Mouse (Mus musculus) urinary bladder, adult 18-20 months (tissue): ENCODE measurements around the gene Bok.

Experiments used
- DNase-seq, 2 experiments: peaks; one replicate each; pipeline ENCODE4 v3.0.0; 2022; ENCODE audit warnings: low spot score in 2 of 2, mixed read lengths in 2 of 2

Bok gene

DNA sequence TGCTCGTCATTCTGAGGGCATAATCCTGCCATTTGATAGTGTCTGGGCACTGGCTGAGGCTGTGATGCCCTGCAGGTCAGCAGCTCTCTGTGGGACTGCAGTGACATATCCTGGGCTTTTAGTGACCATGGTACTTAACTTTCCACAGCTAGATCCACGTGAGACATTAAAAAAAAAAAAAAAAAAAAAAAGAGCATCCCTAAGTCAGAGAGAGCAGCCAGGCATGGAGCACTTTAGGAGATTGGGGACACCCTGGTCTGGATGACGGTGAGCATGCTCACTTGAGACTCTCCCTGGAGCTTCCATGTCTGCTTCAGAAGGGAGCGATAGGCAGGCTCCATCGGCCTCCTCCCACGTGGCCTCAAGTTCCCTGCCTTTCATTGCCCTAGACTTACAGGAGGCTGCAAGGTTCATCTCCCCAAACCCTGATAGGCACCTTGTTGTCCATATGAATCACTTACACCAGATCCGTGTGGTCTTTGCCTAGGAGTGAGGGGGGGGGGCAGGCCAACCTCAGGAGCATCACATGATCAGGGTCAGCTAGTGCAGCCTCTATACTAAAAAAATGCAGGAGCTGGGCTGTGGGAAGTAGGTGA lies 4.5 kb downstream of the Bok start:
- DNase-seq: no peak

DNA sequence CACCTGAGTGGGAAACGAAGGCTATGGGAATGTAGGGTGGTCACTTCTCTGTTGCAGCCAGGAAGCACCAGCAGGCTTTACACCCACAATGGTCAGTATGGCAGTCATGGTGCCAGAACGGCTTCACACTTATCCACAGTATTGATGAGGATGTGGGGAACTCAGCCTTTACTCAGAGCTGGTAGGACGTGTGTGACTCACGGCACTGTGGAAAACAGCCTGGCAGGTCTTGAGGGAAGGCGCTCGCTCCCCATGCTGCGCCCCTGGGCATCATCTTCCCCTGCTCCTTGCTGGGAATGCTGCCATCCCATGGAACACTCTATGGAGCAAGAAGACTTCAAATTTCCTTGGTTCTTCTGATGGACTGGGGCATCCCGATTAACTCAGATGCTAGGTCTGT lies 5.6 kb downstream of the Bok start:
- DNase-seq: no peak

DNA sequence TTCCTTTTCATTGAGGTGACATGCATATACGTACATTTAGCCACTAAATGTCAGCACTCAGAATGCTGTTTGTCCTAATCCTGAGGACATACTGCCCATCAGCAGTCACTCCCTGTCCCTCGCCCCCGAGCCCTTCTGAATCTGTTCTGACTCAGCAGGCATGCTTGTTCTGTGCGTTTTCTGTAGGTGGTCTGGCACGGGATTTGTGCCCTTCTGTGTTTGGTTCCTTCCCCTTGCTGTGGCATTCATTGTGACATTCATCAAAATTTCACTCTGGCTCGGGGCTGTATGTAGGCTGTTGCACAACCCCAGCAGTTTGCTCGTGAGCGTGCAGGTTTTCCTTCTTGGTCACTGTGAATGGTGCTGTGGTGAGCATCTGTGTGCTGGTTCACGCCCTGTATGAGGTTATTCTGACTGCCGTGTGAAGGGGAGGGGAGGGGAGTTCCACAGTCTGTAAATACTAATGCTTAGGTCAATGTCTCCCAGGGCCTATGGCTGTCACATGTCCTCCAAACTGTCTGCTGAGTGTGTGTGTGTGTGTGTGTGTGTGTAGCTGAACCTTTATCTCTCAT lies 6.4 kb downstream of the Bok start:
- DNase-seq: no peak

DNA sequence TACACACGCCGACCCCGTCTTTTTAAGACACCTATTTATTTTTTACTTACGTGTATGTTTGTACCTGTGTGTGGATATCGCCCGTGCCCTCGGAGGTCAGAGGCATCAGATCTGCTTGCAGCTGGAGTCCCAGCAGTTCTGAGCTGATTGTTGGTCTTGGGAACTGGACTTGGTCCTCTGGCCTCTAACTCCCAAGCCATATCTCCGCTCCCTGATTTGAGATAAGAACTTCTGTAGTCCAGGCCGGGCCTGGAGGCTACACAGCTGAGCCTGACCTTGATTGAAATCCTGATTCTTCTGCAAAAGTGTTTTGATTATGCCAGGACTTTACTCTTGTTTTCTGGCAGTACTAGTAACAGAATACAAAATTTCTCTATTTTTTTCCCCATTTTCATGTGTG lies 7.3 kb downstream of the Bok start:
- no peak for DNase-seq

DNA sequence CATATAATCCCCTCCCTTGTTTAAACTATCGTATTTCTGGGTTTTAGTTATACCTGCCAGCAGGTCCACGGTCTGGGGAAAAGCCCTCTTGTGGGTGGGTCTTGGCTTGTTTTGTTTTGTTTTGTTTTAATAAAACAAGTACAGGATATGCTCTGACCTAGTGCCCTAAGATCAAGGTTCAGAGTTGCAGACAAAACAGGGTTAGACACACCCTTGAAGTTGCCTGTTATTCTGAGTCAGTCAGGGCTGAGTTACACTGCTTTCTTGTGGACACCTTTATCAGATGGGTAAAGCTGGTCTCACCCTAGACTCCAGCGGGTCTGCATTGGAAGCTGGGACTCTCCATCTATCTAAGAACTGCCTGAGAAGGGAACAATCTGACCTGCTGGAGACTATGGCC lies 8.0 kb downstream of the Bok start:
- no peak for DNase-seq

DNA sequence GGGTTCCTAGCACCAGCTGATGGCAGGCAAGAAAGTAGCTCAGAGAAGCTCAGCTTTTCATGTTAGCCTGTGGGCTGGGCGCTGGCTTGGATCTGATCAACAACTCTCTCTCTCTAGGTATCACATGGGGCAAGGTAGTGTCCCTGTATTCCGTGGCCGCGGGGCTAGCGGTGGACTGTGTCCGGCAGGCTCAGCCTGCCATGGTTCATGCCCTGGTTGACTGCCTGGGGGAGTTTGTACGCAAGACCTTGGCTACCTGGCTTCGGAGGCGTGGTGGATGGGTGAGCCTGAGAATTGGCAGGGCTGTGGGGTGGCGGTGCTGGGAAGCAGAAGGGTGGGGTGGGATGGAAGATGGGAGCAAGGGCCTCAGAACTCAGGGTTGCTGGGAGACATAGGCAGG lies 8.5 kb downstream of the Bok start:
- DNase-seq: no peak

DNA sequence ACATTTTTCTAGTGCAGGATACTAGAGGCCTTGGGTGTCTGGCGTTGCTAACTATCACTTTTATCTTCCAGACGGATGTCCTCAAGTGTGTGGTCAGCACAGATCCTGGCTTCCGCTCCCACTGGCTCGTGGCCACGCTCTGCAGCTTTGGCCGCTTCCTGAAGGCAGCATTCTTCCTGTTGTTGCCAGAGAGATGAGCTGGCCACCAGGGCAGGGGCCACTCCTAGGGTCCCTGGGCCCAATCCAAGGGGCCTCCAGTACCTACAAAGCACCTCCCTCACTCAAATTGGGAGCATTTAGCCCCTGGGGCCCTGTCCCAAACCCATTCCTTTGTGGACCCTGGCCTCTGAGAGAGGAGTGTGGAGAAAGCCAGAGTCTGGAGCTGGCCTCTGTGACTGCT lies 9.5 kb downstream of the Bok start:
- peak; percentile 17 to 60 for DNase-seq

DNA sequence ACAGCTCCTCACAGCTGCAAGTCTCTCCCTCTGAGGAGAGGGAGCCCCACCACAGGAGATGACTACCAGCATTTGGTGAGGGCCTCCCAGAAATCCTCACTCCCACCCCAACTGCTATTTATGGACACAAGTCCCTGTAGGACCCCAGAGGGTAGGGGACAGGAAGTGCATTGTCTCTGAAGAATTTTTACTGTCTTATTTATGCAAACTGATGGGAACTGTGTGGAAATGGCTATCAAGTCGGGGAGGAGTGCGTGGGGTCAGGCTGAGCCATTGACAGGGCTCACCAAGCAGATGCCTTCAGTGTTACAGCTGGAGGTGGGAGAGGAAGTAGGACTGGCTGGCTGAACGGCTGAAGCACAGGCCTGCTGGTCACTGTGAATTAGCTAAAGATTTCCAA lies 11.9 kb downstream of the Bok start:
- no peak for DNase-seq

DNA sequence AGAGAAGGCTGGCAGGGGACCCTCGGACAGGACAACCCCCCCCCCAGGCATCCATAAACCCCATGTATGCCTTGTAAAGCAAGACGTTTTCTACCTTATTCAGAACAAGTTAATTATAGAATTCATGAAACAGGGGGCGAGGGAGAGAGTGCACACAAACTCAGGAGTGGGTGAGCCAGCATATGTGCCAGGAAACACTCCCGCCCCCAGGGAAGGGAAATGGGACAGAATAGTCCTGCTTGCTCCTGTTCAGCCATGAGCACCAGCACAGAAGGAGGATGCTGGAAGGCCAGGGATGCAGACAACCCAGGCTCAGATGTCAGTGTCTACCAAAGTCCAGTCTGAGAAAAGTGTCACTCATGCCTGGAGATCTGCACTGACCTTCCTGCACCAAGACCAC lies 13.7 kb downstream of the Bok start:
- DNase-seq: no peak

DNA sequence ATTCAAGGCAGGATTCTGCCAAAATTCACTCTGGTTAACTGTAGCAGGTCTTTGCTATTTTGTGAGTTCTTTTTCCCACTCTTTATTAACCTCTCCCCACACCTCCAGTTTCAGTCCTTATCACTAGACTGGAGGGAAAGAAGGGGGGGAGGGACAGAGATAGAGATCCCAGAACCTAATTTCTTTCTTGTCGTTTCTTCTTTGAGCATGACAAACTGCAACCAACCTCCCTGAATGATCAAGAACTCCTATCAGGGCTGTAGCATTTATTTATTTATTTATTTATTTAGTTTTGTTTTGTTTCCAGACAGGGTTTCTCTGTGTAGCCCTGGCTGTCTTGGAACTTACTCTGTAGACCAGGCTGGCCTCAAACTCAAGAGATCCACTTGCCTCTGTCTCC lies 16.6 kb downstream of the Bok start:
- DNase-seq: no peak

DNA sequence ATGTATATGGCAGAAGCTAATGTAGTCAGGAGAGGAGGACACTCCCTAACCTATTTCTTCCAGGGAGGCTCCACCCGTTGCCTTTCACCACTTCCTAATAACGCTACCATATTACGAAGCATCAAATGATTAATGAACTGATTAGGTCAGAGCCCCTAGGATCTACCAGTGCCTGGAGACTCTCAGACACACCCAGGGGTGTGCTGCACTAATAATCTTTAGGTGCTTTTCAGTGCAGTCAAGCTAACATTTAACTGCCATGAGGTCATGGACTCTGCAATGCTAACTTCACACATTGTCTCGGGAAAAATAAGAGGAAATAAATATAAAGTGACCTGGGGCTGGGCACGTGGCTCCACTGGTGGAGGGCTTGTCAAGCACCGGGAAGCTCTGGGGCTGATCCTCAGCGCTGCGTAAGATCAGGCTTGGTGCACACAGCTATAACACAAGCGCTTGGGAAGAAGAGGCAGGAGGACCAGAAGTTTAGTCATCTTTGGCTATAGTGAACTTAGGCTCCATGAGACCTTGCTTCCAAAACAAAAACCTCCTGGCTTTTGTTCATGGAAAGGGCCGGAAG lies 18.1 kb downstream of the Bok start:
- no peak for DNase-seq

DNA sequence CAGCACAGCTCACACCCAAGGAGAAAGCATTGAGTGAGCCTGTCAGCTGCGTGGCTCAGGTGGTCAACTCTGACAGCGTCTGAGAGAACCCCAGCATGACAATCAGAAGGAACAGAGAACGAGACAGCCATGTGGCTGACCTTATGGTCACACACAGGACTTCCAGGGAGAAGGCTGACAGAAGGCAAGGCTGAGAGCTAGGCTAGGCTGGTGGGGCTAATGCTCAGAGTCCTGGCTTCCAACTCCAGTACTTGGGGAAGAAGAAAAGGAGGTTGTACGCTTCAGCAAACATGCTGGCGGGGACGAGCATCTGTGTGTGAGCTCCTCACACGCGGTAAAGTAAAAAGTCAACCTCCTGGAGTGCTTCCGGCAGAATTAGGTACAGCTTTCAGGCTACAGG lies 18.9 kb downstream of the Bok start:
- no peak for DNase-seq

DNA sequence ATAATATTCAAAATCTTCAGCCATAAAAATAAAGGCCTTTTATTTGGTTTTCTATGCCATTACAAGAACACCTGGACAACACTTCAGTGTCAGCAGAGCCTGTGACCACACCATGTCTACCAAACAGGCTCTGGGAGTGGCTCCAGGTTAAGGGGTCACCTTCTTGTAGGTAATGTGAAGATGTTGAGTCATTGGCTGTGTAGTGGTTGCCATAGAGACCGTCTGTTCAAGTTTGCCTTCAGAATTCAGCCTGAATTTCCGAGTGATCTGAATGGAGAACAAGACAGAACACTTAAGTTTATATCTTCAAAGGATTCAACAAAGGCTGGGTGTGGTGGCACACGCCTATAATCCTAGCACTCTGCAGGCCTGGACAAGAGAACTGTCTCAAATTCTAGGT lies 19.9 kb downstream of the Bok start:
- DNase-seq: peak in 1 of 2 experiments; percentile 39

DNA sequence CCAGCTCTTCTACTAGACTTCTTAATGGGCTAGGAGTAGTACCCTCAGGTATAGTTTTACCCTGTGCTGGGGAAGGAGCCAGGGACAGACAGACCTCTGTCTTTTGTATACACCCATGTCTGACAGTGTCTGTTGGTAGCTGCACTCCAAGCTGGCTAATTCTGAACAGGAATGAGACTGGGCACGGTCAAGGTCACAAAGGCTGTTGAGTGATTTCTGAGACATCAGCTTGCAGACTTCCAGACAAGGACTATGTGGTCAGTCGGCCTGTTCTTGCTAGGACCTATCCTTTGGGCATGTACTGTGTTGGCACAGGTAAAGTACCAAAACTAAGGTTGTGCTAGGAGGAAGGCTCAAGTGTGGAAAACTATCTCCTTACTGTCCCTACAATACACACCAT lies 30.7 kb downstream of the Bok start:
- no peak for DNase-seq

DNA sequence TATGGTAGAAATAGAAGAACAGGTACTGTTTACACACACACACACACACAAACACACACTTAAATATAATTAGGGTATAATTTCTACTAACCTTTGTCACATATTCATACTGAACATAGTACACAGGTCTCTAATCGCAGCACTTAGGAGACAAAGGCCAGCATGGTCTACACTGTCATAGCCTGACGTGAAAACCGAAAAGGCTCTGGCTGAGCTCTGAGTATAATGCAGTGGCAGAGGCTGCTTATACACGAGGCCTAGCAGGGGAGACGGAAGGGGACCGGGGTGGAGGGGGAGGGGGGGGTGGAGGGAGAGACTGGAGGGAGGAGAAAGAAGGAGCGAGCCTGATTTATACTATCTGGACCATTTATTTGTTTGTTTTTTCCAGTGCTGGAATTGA lies 36.1 kb downstream of the Bok start:
- no peak for DNase-seq

DNA sequence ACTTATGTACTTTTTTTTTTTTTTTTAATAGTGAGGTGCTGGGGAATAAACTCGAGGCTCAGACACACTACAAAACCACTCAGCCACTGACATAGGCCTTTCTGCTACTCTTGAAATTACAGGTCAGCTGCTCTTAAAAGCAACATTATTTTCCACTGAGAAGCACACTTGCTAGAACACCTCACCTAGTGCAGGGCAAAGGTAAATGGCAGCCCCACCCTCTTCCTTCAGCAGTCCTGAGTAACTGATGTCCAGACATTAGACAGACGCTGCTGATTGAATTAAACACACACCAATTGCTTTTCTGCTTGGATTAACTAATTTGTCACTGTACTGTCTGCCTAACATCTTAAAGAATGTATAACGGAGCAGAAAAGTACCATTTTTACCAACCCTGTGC lies 39.2 kb downstream of the Bok start:
- DNase-seq: no peak

DNA sequence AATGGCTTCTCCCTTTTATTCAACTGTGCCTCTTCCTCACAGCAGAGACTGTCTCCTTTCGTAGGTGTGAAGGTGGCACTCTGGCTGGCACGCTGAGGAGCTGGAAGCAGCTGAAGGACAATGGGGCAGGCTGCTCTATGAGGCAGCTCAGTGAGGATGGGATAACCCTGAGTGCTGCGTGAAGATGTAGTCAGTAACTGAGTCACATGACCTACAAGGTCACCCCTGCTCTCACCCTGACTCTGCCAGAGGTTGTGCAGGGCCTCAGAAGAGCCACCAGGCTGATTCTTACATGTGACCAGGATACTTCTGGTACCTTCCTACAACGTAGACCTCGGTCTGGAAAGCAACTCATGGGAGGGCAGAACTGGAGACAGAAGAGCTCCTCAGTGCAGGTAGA lies 40.2 kb downstream of the Bok start:
- DNase-seq: no peak

DNA sequence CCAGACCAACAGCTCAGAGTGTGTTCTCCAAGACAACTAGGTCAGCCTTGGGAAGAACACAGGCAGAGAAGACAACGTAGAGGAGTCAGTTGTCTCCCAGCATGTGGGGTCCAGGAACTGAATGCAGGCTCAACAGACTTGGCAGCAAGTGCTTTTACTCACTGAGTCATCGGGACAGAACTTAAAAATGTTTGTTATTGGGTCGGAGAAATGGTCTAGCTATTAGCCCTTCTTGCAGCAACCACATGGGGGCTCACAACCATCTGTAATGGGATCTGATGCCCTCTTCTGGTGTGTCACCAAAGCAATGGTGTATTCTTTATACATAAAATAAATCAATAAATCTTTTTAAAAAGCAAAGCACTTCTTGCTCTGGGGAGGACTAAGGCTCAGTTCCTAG lies 40.7 kb downstream of the Bok start:
- no peak for DNase-seq

DNA sequence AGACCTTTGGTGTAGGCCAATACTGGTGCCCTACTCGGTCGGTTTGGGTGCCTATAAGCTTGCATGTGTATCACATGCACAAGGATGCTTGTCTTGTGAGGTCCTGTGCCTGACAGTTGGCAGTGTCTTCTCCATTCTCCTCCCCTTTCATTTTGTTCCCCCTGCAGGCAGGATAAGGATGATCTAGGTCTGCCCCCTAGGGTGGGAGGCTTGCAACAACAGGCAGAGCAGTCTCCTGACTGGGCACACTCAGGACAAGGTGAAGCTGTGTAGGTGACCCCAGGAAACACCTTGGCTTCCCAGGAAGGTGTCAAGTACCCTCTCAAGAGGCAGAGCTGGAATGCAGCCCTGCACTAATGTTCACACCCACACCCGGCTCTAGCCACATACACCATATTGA lies 41.5 kb downstream of the Bok start:
- DNase-seq: peak in 1 of 2 experiments; percentile 31

DNA sequence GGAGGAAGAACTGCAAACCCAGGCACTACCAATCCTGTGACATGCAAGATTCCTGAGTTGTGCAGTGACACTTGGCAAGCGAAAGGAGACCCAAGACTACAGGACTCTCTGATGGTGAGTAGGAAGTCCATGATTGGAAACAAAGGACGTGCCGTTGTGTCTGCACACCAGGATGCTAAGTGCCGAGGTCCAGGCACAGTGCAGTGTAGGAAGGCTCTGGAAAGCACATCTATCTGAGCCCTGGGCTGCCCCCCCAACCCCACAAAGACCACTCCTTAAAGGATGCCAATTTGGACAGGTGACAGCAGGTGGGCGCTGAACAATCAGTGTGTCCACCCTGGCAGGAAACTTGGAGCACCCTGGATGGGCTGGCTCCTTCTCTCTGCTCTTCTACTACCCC lies 45.6 kb downstream of the Bok start:
- DNase-seq: no peak

DNA sequence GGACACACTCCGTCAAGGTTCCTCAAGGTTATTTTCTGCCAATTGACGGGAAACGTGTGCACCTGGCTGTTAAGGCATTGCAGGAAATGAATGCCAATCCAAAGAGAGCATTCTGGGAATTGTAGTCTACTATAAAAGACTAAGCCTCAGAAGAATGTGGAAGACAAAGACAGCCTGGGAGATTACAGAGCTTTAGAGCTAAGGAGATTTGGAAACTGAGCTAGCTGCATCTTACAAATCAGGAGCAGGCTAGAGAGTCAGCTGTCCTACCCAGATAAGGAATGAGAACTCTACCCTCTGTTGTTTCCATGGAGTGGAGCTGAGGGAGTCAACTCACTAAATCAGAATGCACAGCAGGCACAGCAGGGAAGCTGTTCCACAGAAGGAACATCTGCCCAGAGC lies 46.4 kb downstream of the Bok start:
- DNase-seq: no peak

DNA sequence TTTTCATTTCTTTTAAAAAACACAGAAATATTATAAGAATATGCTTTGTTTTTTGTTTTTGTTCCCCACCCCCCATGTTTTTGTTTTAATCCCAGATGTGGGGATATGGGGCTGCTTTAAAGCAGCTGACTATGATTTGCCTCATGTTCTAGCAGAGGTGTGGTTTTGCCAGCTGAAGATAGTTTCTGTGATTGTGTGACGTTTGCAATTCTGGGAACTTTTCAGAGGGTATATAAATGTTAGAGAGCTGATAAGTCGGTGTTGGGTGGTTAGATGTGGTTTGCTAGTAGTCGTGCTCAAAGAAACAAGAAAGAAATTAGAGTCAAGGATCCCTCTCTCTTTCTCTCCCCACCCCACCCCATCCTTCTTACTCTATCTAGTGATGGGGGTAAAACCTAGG lies 50.4 kb downstream of the Bok start:
- DNase-seq: no peak

DNA sequence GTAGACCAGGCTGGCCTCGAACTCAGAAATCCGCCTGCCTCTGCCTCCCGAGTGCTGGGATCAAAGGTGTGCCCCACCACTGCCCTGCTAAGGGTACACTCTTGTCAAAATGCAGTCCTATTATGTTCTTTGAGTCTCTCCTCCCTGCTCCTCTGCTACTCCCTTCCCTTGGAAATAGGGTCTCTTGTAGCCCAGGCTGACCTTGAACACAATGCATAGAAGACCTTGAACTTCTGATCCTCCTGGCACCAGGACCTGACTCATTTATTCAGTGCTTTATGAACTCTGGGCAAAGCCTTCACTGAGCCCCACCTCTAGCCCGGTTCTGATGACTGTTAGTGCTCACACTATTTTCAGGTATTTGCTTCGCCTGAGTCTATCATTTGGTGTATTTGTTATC lies 52.3 kb downstream of the Bok start:
- no peak for DNase-seq

DNA sequence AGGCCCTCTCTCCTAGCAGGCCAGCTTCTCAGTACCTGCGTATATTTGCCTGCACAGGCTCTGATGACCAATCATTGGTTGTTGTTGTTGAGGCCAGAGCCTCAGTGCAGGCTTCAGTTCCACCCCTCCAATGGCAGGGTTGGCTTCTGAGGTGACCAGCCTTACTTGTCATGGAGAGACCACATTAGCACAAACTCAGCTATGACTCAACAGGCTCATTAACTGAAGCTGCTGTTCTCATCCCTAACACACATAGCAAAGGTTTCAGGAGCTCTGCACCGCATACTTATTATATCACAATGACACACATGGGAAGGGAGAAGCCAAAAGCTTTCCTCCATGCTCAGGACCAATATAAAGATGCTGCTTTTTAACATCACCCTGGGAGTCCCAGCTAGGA lies 55.2 kb downstream of the Bok start:
- no peak for DNase-seq
